Mouse (Mus musculus): ENCODE measurements around the gene Catsper3.

Gene Catsper3

DNA sequence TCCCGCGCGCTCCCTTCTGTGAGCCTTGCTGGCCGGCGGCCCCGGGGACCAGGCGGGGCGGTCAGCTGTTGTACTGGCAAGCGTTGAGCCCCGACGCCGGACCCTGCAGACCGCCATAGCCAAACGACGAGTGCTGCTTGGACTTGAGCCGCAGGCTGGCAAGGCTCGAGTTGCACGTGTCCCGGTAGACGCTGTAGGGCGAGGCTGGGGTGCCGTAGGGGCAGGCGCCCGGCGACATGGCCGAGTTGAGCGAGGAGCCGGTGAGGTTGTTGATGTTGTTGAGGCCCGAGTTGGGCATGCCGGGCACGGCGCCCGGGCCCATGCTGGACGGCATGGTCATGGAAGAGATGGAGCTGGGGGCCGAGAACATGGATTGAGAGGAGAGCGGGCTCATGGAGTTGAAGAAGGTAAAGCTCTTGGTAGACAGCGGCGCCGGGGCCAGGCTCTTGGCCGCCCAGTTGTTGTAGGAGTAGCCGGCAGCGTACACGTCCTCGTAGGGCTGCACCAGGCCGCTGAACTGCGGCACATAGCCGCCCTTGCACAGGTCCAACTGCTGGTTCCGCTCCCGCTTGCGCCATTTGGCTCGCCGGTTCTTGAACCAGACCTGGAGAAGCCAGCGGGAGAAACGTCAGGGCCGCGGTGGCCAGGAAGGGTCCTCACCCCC, 41.8 kb downstream of the Catsper3 start:
- no peak for ATAC-seq (ENCODE audit: insufficient number of reproducible peaks, low FRiP score, low TSS enrichment)

DNA sequence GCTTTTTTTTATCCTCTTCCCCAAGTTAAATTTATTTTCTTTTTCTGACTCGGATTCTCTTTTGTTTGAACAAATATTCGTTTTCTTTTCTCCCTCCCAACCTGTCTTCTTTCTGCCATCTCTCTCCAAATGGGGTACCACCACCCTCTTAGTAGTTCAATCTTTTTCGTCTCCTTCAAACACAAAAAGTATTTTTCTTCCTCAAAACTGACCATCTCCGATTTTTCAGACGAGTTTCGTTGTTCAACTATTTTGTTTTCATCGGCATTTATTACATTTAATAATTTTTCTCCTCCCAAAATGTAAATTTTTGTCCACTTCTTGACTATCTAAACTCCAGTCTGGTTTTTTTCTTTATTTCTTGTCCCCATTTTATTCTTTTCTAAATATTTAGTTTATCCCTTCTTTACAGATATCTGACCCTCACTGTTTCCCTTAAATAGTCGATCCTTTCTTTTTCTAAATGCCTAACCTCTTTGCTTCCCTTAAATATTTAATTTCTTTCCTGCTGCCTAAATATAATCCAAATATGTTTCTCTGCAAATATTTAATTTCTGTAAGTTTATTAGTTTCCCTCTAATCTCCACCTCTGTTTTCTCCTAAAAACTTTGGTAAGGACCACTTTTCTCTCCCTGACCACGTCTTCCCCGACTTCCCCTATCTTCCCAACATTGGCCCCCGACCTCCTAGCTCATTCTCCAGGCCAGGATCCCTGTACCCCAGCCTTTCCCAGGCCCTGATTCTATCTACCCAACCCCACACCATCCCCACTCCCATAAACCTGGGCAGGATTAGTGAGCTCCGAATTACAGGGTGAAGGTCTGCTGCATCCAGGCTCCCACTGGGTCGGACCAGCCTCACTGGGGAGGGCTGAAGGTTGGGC, 42.7 kb downstream of the Catsper3 start:
- no peak for ATAC-seq (ENCODE audit: insufficient number of reproducible peaks, low FRiP score, low TSS enrichment)

DNA sequence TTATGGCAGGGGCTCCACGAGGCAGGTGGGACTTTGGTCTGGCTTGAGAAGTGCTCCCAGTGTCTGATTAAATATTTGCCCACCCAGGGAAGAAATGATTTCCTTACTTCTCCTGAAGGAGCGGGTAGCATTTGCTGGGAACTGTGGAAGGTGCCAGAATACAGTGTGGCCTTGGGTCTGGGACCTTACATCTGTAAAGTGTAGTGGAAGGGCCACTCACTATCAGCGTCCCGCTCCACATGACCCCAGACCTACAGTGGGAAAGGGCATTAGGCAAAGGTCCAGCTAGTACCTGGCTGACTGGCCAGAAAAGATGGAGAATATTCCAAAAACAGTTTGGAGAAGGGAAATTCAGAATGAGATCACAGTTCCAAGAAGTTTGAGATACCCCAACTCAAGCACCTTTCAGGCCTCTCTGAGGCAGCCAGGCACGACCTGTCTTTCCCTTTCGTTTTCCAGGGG, 43.3 kb downstream of the Catsper3 start:
- no peak for ATAC-seq (ENCODE audit: insufficient number of reproducible peaks, low FRiP score, low TSS enrichment)

DNA sequence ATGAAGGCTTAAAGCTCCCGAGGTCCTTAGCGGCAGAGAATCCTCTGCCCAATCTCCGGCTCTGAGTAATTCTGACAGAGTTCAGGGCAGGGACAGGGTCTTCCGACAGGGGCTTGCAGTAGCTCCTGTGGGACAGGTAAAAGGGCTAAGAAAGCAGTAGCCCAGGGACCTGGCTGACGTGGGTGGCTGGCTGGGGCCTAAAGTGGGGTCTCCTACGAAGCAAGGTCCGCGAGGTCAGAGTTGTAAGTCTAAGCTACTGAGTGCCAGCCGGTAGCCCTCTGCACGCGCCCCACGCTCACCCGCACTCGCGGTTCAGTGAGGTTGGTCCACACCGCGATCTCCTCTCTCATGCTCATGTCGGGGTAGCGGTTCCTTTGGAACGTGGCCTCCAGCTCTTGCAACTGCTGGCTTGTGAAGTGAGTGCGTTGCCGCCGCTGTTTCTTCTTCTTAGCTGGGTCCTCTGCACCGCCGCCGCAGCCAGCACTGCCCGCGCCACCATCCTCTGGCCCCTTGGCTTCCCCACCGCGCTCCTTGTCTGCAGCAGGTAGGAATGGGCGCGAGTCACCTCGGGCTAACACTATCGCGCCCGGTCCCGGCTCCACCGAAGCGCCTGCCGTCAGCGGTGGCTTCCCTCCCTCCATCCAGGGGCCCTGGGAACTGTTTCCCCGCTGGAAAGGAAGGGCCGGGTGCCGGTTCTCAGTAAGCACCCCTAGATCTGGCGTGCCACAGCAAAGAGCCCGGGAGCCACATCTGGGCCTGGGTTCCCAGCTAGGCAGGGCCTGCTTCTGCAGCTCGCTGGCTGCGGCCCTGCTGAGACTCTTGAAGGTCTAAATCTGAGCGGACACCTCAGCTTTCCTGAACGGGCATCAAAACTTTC, 44.0 kb downstream of the Catsper3 start:
- no peak for ATAC-seq (ENCODE audit: insufficient number of reproducible peaks, low FRiP score, low TSS enrichment)

DNA sequence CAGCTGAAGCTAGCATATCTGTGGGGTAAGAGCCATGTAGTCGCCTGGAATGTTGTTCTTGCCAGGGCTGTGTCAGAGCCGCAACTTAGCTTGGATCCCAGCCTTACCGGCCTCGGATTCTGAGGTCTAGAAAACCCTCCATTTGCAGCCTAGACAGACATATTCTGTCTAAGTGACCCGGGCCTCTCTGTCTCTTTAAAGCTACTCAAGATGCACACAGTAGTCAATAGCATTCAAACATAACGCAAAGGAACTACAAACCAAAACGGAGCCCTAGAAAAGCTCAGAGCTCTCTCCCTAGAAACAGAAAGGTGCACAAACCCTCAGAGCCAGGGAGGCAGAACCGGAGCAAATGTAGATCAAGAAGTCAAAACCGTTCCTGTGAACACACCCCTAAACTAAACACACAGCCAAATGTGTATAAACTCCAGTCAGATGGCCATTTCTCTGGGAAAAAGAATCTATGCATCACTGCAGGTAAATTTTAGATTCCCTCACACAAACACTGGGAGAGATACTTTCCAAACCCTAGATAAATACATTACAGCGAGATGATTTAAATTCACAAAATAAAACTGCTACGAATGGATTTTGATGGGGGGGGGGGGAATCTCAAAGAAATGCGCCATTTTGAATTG, 44.8 kb downstream of the Catsper3 start:
- ATAC-seq (ENCODE audit: insufficient number of reproducible peaks, low FRiP score, low TSS enrichment), result no peak

DNA sequence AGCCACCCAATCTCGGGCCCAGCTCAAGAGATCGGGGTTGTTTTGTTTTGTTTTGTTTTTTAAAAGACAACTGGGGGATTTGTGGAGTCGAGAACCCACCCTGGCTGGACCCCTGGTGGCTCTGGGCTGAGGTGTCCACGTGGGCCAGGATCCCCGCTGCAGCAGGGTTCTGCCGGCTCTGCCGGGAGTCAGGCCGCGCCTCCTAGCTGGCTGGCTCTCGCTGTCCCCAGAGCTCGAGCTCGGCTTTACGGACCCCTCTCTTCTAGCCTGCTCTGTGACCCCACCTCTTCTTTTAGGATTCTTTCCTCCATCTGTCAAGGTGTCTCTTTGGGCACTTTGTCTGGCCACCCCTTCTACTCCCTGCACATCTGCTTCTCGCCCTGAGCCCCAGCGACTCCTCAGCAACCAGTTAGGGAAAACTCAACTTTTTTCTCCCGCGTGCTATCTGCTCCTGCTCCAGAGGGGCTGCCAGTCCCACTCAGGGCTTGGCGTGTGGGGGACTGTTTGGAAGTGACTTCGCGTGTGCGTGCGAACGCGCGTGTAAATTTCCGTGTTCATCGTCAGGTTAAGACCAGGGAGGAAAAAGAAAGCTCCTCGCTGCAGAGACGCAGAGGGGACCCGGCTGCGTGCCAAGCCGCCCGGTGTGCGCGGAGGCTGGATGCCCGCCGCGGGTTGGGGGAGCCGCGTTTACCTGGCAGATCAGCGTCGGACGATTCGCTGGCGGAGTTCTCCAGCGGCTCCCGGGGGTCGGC, 45.9 kb downstream of the Catsper3 start:
- no peak for ATAC-seq (ENCODE audit: insufficient number of reproducible peaks, low FRiP score, low TSS enrichment)

DNA sequence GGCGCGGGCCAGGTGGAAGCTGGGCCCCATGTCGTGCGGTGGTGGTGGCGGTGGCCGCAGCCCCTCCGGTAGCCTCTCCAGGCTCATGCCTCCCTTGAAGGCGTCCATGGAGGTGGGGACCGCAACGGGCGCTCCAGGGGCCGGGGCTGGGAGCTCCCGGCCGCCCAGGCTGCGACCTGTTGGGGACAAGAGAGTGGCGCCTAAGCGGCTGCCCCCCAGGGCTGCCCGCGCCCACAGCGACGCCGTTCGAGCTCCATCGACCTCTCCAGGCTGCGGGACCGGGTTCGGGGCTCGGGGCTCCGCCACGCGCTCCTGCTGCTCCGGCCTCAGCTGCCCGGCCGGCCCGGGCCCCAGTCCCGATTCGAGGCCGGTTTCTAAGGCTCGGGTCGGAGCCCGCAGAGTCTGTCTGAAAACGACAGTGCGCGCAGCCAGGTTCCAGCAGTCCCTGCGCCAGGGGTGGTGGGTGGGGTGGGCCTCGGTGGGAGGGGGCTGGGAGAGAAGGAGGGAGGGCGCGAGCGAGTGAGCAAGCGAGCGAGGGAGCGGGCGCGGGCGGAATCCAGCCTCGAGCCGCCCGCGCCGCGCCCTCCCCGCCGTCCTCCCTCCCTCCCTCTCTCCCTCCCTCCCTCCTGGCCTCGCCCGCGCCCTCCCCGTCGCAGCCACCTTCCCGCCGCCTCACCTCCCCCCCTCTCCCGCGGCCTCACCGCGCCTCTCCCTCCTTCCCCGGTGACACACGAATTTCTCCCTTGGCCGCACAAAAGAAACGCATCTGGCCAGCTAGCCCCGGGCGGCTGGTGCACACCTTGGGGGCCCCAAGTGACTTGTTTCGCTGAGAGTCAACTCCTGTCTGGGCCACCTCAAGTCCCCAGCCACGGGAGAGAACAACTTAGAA, 46.7 kb downstream of the Catsper3 start:
- ATAC-seq (ENCODE audit: insufficient number of reproducible peaks, low FRiP score, low TSS enrichment), result no peak

DNA sequence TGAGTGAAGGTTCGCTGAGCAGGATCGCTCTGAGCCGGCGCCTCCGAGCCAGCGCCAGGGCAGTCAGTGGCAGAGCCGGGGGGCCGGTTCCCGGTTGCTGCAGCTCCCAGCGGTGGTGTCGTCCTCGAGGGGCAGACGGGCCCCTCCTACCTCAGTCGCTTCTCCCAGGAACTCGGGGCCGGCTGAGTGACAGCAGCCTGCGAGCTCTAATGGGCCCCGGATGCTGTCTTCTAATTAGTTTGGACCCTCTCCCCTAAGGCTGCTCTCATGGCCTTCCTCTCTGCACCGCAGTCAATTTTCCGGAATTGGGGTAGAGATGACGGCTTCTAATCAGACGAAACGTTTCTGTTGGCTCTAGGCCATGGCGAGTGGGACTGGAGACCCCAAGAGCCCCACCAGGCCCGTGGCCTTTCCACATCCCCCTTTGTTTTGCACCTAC, 47.4 kb downstream of the Catsper3 start:
- no peak for ATAC-seq (ENCODE audit: insufficient number of reproducible peaks, low FRiP score, low TSS enrichment)

DNA sequence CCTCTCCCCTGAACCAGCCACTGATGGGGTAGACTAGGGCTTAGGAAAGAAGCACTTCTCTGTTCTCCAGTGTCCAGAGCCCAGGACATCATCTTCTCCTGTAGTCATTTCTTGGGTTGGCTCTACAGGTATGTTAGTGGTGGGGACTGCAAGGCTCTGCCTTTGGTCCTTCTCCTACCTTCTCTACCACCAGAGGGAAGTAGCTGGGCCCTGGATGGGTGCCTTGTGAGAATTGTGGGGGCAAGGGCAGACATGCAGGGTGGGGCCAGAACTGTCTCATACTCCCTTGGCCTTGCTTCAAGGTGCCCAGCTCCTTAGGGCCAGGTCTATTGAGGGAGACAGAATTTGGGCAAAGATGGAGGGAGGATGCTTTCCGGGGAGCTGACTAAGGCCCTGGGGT, 48.2 kb downstream of the Catsper3 start:
- ATAC-seq (ENCODE audit: insufficient number of reproducible peaks, low FRiP score, low TSS enrichment), result no peak

DNA sequence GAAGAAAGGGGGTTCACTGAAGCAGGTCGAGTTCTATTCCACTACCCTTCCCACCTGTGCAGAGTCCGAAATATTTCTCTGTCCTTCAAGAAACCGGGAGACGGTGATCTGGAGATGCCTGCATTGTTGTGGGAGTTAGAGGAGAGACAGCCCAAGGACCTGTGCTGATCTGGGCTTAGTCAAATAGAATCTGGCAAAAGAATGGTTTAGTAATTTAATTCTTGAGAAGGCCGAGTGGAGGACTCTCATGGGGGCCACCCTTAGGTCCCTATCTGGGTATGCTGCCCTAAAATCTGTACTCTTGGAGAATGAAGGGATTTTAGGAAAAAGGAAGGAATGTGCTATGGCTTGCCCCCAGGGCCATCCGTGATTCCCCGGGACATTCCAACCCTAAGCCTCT, 49.6 kb downstream of the Catsper3 start:
- ATAC-seq (ENCODE audit: insufficient number of reproducible peaks, low FRiP score, low TSS enrichment), result no peak

DNA sequence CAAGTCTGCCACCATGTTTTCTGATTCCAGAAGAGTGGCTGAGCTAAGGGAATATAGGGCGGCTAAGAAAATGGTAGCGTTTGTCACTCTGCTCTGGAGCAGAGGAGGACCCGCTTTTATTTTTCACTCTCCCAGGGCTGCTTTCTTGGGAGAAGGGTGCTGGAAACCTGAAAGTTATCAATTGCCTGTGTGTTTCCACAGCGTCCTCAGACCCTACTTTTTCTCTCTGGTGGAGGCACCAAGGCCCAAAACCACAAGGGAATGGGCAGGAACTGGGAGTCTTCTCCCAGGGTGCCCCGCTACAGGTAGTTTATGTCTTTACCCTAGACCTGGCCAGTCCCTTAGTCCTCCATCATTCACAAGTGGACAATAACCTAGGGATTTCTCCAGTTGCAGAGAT, 50.3 kb downstream of the Catsper3 start:
- ATAC-seq (ENCODE audit: insufficient number of reproducible peaks, low FRiP score, low TSS enrichment), result no peak

DNA sequence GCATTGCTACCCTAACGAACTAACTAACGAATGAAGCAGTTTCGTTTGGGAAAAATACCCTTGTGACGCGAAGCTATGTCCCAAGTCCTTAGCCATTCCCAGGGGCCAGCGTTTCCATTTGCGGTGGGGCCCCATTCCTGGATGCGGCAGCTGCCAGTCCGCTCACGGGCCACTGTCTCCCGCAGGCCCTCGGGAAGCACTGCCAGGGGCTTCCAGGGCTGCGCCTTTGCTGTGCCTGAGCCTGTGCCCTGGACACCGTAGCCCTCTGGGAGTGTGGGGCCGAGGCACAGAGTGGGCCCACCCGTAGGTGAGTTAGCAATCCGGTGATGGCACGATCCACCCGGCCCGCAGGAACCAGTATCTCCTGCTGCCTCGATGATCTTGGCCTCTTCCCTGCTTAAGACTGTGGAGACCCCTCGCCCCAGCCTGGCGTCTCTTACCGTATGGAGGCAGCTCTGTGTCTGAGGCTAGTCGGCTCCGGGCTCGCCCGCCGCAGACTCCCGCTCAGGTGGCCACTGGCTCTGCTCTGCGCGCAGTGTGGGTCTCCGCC, 51.3 kb downstream of the Catsper3 start:
- ATAC-seq (ENCODE audit: insufficient number of reproducible peaks, low FRiP score, low TSS enrichment), result no peak

DNA sequence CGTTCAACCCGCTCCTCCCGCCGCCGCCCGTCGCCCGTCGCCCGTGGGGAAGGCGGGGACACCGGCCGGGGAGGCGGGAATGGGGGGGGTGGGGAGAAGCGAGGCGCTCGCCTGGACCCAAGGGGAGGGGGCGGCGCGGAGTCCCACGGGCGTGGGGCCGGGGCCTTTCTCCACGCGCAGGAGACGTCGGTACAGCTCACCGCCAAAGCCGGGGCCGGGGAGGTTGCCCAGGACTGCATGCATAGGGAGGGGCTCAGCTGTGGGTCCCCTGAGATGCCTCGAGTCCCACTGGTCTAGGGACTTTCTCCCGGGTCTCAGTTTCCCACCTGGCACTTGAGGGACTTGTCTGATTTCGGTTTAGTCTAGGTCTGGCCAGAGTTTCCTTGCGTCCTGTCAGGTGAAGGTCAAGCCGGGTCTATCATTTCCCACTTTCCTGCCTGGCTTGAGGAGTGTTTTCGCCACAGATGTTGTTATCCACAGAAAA, 51.8 kb downstream of the Catsper3 start, which contains the start of gene Pitx1:
Pitx1 (minus strand) TSS at position 51 of the 484 bp plus-strand sequence.
- ATAC-seq (ENCODE audit: insufficient number of reproducible peaks, low FRiP score, low TSS enrichment), result no peak

DNA sequence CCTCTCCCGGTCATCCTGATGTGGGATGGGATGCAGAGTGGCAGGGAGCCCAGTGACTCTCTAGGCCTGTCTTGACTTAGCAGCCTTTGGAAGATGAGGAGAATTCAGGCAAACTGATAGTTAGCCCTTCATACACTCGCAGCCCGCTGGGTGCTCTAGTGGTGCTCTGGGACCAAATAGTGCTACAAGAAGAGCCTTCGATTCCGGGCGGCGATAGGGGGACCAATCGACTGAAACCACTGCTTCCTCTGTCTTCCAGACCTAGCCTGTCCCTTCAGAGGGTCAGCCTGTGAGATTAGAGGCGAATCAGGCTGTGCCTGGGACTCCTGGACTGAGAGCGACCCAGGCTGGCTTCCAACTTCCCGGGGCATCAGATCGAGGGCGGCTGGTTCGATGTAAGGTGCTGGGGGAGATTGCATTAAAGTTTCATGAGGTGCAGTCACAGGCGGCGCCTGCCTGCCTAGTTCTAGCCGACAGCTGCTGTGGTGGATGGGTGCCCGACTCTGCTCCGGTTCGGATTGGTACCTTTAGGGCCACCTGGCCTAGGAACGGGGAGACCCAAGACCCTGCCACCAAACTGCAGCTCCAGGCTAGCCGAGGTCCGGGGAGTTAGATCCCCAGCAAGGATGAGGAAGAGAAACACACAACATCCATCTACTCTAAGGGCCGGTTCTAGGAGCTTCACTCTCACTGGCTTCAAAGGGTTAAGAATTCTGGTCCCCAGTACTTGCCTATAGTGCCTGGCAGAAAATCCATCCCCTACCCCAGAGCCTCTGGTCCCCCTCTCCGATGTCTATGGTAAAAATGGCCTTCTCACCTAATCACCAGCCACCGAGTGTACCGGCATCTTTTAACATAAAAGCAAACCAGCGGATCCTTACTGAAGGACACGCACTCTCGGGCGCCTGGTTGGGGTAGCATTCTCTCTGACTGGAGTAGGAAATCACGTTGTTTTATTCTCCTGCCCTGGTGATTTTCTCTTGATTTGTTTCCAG, 52.7 kb downstream of the Catsper3 start:
- ATAC-seq (ENCODE audit: insufficient number of reproducible peaks, low FRiP score, low TSS enrichment), result no peak

DNA sequence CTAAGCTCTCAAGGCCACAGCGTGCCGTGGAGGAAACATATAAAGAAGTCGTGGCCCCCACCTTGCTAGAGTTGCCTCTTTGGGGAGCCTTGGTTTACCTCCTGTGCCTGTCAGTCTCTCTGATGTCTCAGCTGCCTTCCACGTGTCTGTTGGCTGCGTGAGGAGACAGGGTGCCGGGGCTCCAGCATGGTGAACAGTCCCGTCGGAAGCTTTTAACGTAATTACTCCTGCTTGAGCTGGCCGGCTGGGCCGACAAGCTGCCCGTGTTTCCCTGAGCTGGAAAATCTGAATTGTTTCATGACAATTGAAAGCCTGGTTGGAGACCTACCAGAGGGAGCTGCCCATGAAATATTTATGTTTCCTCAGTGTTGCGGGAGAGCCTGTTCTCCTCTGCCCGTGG, 55.9 kb downstream of the Catsper3 start:
- no peak for ATAC-seq (ENCODE audit: insufficient number of reproducible peaks, low FRiP score, low TSS enrichment)

DNA sequence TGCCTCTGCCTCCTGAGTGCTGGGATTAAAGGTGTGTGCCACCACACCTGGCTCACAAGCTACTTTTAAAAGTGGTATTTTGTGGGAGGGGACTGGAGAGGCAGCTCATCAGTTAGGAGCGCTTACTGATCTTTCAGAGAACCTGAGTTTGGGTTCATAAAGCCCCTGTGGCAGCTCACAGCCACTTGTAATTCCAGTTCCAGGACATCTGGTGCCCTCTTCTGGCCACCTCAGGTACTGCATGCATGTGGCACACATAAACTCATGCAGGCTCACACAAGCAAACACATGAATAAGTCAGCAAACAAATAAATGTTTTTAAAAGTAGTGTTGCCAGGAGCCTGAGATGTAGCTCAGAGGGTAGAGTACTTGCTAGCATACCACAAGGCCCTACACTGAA, 59.3 kb downstream of the Catsper3 start:
- no peak for ATAC-seq (ENCODE audit: insufficient number of reproducible peaks, low FRiP score, low TSS enrichment)

DNA sequence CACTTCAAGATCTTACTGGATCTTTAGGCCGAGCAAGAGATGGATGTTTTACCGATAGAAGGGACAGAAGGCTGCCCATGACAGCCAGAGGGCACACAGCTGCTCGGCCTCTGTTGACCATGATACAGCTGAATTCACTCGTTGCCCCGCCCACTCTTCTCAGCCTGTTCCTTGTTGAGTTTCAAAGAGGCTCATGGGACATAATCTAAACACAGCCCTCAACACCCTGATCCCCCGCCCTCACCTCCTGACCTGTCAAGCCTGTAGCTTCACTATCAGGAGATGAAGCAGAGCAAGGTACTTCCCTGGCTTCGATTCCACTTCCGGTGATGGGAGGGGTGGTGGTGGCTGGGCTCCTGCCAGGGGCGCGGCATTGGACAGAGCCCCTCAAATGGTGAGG, 63.4 kb downstream of the Catsper3 start:
- no peak for ATAC-seq (ENCODE audit: insufficient number of reproducible peaks, low FRiP score, low TSS enrichment)

Data from cerebellum, adult (tissue).